Mouse (Mus musculus) liver, embryonic 11.5 days (tissue): ENCODE data around the gene Olfr688. TPM values are rescaled to one million over a fixed set of nuclear protein-coding genes. Genes with fewer than 3 reads are reported as not detected.

Experiments used
- ATAC-seq: fragments of 200-750 bp; cut with Nextera tagmentation; replicated peaks from 2 replicates; pipeline ENCODE4 v1.8.0; 2017; ENCODE audit warnings: moderate number of reproducible peaks, mild to moderate bottlenecking, moderate TSS enrichment, moderate library complexity; ENCODE audit not compliant: low FRiP score
- DNase-seq: peaks from one replicate; pipeline ENCODE4 v3.0.0-alpha.2; 2017; ENCODE audit warnings: low spot score
- H3K27ac ChIP-seq: fragments of 300-500 bp; sonication (generic); 2 replicates; pipeline ENCODE4 v1.5.1; 2014; ENCODE audit warnings: mild to moderate bottlenecking, low read depth, low read length, control low read depth
- H3K27me3 ChIP-seq: fragments of 300-500 bp; sonication (generic); replicated peaks from 2 replicates; pipeline ENCODE4 v1.6.1; 2014; ENCODE audit warnings: low read length, mixed read lengths; ENCODE audit not compliant: control insufficient read depth, insufficient read depth
- H3K36me3 ChIP-seq: fragments of 300-500 bp; sonication (generic); 2 replicates; pipeline ENCODE4 v1.6.1; 2014; ENCODE audit warnings: mild to moderate bottlenecking, low read length, moderate library complexity, mixed read lengths; ENCODE audit not compliant: control insufficient read depth, insufficient read depth
- H3K4me1 ChIP-seq: fragments of 300-500 bp; sonication (generic); replicated peaks from 2 replicates; pipeline ENCODE4 v1.6.1; 2014; ENCODE audit warnings: low read length, mixed read lengths; ENCODE audit not compliant: control insufficient read depth, insufficient read depth
- H3K4me2 ChIP-seq: fragments of 300-500 bp; sonication (generic); 2 replicates; pipeline ENCODE4 v1.6.1; 2014; ENCODE audit warnings: mild to moderate bottlenecking, control low read depth, moderate library complexity
- H3K4me3 ChIP-seq: fragments of 300-500 bp; sonication (generic); 2 replicates; pipeline ENCODE4 v1.5.1; 2014; ENCODE audit warnings: low read depth, low read length, control low read depth
- H3K9ac ChIP-seq: fragments of 300-500 bp; sonication (generic); 2 replicates; pipeline ENCODE4 v1.6.1; 2014; ENCODE audit warnings: low read depth, low read length, control low read depth
- H3K9me3 ChIP-seq: fragments of 300-500 bp; sonication (generic); 2 replicates; pipeline ENCODE4 v1.6.1; 2016; ENCODE audit warnings: low read length, inconsistent platforms, mixed read lengths; ENCODE audit not compliant: control insufficient read depth
- WGBS: fragments of 180-500 bp; shearing (Covaris S2); extraction: QIAGEN DNeasy Blood & Tissue Kit; methylation state at CpG from one replicate; pipeline ENCODE4 v1.1.7; 2014; 5-methylcytosine and 5-hydroxymethylcytosine counted together
- polyA plus RNA-seq: library from polyadenylated mRNA; unstranded; fragments of >200 nt; fragmentation: Nextera tagmentation; extraction: Ambion mirVana; gene quantifications from 2 replicates; pipeline ENCODE4 v1.2.1, GENCODE M21; 2014

Olfr688 gene
- not detected in 2 replicates for polyA plus RNA-seq

DNA sequence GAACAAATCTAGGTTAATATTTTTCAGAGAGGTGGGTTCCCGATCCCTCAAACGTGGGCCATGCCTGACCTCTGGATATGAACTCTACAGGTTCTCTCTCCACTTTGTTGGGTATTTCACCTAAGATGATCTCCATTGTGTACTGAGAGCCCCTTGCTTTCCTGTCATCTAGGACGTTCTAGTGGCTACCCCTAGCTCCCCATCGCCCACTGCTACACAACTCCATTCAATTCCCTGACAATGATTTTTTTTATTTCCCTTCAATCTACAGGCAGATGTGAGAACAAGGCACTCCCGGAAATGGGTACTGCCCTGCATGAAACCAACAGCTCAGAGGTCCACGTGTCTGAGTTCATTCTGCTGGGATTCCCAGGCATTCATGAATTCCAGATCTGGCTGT lies at the start of gene Olfr688:
Olfr688 (plus strand) TSS at position 301 of the 400 bp plus-strand sequence.
- Histone ChIP-seq H3K4me2 (no peak within 1 kb of the TSS), H3K4me3 (no peak within 1 kb of the TSS), H3K9ac (no peak within 1 kb of the TSS), H3K36me3 (no peaks in the 10 kb centered on the region), H3K27ac (no peak within 1 kb of the TSS), H3K4me1 (no peaks in the 10 kb centered on the region), H3K27me3 (no peaks in the 10 kb centered on the region), H3K9me3 (no peaks in the 10 kb centered on the region)
- no peak for ATAC-seq
- DNase-seq = no peak
- WGBS = 71% methylated on average over 6 of the region's 6 CpGs

DNA sequence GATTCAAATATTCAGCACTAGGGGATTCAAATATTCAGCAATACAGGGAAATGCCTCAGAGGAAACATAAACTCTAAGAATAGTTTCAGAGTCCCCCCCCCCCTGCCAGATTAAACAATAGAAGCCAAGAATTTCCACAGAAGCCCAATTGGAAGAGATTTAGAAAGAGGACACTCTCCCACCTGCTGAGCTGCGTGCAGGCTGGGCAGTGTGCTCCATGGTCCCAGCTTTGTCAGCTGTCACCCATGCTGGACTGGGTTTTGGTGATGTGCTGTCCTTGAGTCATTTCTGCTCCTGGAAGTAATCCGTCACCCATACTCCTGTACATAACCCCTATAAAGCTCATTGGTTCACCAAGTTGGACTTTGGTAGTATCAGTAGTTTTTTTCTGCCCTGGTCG lies 40.2 kb upstream of the Olfr688 start:
- 83% methylated on average over 3 of the region's 3 CpGs for WGBS
- Histone ChIP-seq H3K9me3 (no peaks in the 10 kb centered on the region), H3K4me3 (no peak overlapping the region), H3K27ac (no peak overlapping the region), H3K4me2 (no peak overlapping the region), H3K4me1 (no peaks in the 10 kb centered on the region), H3K36me3 (no peaks in the 10 kb centered on the region), H3K27me3 (no peaks in the 10 kb centered on the region), H3K9ac (no peak overlapping the region)
- DNase-seq = no peak
- ATAC-seq = no peak

DNA sequence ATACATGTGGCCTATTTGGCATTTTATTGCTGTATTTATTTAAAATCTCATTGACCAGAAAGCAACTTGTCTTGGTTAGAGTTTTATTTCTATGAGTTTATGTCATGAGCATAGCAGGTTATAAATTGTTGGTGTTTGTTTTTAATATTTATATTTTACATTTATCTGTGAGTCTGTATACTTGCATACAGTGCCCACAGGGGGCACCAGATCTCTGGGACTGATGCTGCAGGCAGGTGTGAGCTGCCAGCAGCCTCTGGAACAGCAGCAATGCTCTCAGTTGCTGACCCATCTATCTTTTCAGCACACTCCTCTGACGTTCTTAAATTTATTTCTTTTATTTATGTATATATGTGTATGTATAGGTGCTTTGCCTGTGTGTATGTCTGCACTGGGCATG lies 39.7 kb upstream of the Olfr688 start:
- 55% methylated on average over 1 of the region's 1 CpGs for WGBS
- DNase-seq = no peak
- no peaks in the 10 kb centered on the region for H3K9me3 ChIP-seq
- no peak overlapping the region for H3K9ac ChIP-seq
- H3K27me3 ChIP-seq = no peaks in the 10 kb centered on the region
- H3K4me3 ChIP-seq = no peak overlapping the region
- H3K4me1 ChIP-seq = no peaks in the 10 kb centered on the region
- H3K27ac ChIP-seq = no peak overlapping the region
- no peak for ATAC-seq
- H3K36me3 ChIP-seq = no peaks in the 10 kb centered on the region
- no peak overlapping the region for H3K4me2 ChIP-seq

DNA sequence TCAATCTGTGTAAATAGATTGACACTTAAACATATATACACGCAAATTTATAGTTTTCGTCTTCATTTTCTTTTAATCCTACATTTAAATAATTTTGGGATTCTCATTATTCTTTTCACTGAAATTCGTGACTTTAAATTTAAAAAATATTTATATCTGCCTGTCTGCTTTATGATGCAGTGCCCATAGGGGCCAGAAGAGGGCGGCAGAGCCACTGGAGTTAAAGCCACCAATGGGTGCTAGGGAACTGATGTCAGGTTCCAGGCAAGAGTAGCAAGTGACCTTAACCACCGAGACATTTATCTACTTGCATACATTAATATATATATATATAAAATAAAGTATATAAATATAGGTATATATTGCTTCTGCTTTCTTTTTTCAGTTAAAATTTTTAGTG lies 31.2 kb upstream of the Olfr688 start:
- no peaks in the 10 kb centered on the region for H3K27me3 ChIP-seq
- no peak for DNase-seq
- H3K4me2 ChIP-seq = no peak overlapping the region
- no peak overlapping the region for H3K9ac ChIP-seq
- H3K4me3 ChIP-seq = no peak overlapping the region
- 55% methylated on average over 5 of the region's 5 CpGs for WGBS
- H3K4me1 ChIP-seq = no peaks in the 10 kb centered on the region
- no peak overlapping the region for H3K27ac ChIP-seq
- H3K9me3 ChIP-seq = no peaks in the 10 kb centered on the region
- no peaks in the 10 kb centered on the region for H3K36me3 ChIP-seq
- no peak for ATAC-seq

DNA sequence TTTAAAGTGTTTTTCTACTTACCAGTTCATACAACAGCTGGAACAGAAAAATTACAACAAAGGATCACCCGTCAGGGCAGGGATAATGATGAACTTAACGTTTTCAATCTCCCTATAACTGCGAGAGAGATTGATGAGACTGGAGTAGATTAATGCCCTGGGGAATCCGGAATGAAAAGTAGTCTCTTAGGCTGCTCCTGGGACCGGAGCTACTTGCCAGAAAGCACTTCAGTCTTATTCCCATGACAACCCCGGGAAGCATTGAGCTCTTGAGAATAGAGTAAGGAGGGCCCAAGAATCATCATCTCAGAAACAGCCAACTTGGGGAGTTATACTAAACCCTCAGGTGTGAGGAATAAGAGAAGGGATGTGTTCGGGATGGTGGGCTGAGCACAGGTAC lies 15.5 kb upstream of the Olfr688 start:
- Histone ChIP-seq H3K27ac (no peak overlapping the region), H3K27me3 (no peaks in the 10 kb centered on the region), H3K4me3 (no peak overlapping the region), H3K4me2 (no peak overlapping the region), H3K4me1 (no peaks in the 10 kb centered on the region), H3K9me3 (no peaks in the 10 kb centered on the region), H3K36me3 (no peaks in the 10 kb centered on the region), H3K9ac (no peak overlapping the region)
- 74% methylated on average over 7 of the region's 7 CpGs for WGBS
- DNase-seq = no peak
- ATAC-seq = no peak

DNA sequence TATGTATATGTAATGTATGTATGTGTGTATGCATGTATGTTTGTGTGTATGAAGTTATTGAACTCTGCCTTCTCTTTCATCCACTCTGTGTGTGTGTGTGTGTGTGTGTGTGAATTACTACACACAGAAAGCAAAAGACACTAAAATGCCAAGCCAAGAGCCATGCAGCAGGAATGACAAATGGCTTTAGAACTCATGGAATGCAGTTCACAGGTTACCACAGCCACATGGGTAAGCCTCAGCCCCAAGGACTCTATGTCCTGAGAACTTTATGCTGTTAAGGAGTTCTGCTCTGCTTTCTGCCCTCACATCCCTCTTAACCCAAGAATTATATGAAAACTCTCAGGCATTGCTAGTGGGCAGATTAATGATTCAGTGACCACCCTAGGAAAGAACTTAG lies 2.2 kb downstream of the Olfr688 start:
- H3K4me2 ChIP-seq = no peak overlapping the region
- no peak for ATAC-seq

DNA sequence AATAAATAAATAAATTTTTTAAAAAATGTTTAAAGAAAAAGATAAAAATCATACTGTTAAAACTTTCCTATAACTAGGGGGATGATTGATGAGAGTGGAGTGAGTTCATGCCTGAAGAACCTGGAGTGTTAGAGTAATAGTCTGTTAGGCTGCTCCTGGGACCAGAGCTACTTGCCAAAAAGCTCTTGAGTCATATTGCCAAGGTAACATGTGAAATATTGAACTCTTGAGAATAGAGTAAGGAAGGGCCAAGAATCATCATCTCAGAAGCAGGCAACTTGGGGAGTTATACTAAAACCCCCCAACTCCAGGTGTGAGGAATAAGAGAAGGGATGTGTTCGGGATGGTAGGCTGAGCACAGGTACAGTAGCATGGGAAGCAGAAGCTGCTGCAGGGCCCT lies 23.0 kb downstream of the Olfr688 start, which contains the start of gene Olfr689:
Olfr689 (plus strand) TSS at position 301 of the 400 bp plus-strand sequence.
- no peaks in the 10 kb centered on the region for H3K9me3 ChIP-seq

More for the DNA sequence above, 2.2 kb downstream of the Olfr688 start:
- Histone ChIP-seq H3K9me3 (no peaks in the 10 kb centered on the region), H3K9ac (no peak overlapping the region), H3K27me3 (no peaks in the 10 kb centered on the region), H3K36me3 (no peaks in the 10 kb centered on the region), H3K4me3 (no peak overlapping the region), H3K27ac (no peak overlapping the region), H3K4me1 (no peaks in the 10 kb centered on the region)
- no peak for DNase-seq

DNA sequence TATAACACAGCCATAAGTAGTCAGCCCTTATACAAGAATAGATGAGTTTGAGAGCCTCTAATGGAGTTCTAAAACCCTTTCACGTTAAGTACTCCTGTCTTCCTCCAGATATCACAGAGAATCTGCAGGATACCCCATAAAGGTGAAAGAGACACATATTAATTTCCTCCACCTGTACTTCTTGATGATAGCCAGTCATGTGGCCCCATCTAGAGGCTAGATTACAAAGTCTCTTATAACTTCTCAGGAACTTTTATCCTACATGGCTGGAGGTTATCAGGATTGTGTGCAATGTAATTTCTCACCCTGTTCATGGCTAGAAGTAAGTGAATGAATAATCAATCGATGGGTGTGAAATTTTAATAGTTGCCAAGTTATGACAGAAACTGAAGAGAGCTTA lies 37.4 kb downstream of the Olfr688 start:
- Histone ChIP-seq H3K27me3 (no peaks in the 10 kb centered on the region), H3K4me2 (no peak overlapping the region), H3K27ac (no peak overlapping the region), H3K4me1 (no peaks in the 10 kb centered on the region), H3K9me3 (no peaks in the 10 kb centered on the region), H3K4me3 (no peak overlapping the region), H3K9ac (no peak overlapping the region), H3K36me3 (no peaks in the 10 kb centered on the region)
- WGBS = 65% methylated on average over 2 of the region's 2 CpGs
- ATAC-seq (no peak), DNase-seq (no peak)

More for the DNA sequence above, 23.0 kb downstream of the Olfr688 start, which contains the start of gene Olfr689:
- Histone ChIP-seq H3K4me3 (no peak within 1 kb of the TSS), H3K4me2 (no peak within 1 kb of the TSS), H3K4me1 (no peaks in the 10 kb centered on the region), H3K27ac (no peak within 1 kb of the TSS), H3K27me3 (no peaks in the 10 kb centered on the region), H3K36me3 (no peaks in the 10 kb centered on the region), H3K9ac (no peak within 1 kb of the TSS)
- 71% methylated on average over 1 of the region's 1 CpGs for WGBS
- no peak for DNase-seq
- no peak for ATAC-seq

DNA sequence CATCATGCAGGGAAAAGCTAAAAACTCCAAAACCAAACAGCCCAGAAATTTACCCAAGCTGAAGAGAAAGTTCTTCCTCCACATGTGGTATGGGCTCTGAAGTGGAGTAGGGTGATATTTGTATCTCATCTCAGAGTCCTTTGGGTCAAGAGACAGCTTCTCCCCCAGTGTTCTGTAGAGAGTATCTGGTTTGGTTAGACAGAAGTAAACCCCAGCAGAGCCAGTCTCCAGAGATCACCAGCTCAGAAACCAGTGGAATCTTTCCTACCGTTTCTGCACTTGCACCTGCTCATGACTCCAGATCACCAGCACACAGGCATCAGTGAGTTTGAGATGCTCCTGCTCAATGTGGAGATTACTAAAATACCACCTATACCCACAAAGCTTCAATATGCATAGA lies 46.1 kb downstream of the Olfr688 start, which contains the start of gene Olfr690:
Olfr690 (minus strand) TSS at position 101 of the 400 bp plus-strand sequence.
- 87% methylated on average over 1 of the region's 1 CpGs for WGBS
- no peak within 1 kb of the TSS for H3K4me2 ChIP-seq
- no peak for ATAC-seq

More for the DNA sequence above, 46.1 kb downstream of the Olfr688 start, which contains the start of gene Olfr690:
- Histone ChIP-seq H3K27me3 (no peaks in the 10 kb centered on the region), H3K36me3 (no peaks in the 10 kb centered on the region), H3K9me3 (no peaks in the 10 kb centered on the region), H3K4me3 (no peak within 1 kb of the TSS), H3K9ac (no peak within 1 kb of the TSS), H3K27ac (no peak within 1 kb of the TSS), H3K4me1 (no peaks in the 10 kb centered on the region)
- DNase-seq = no peak
